Mouse (Mus musculus): Measurements from ENCODE around the gene Slc4a4. TPM values are rescaled to one million over a fixed set of nuclear protein-coding genes. Genes with fewer than 3 reads are reported as not detected.
"Not testable (repeated sequence)": the region's sequence is repeated elsewhere in the genome, so short reads cannot be mapped to it uniquely, and the experiment has no call there.

The Slc4a4 gene
- total RNA-seq, 2 experiments from 2014 or later: 24.6 to 33.0 TPM

DNA sequence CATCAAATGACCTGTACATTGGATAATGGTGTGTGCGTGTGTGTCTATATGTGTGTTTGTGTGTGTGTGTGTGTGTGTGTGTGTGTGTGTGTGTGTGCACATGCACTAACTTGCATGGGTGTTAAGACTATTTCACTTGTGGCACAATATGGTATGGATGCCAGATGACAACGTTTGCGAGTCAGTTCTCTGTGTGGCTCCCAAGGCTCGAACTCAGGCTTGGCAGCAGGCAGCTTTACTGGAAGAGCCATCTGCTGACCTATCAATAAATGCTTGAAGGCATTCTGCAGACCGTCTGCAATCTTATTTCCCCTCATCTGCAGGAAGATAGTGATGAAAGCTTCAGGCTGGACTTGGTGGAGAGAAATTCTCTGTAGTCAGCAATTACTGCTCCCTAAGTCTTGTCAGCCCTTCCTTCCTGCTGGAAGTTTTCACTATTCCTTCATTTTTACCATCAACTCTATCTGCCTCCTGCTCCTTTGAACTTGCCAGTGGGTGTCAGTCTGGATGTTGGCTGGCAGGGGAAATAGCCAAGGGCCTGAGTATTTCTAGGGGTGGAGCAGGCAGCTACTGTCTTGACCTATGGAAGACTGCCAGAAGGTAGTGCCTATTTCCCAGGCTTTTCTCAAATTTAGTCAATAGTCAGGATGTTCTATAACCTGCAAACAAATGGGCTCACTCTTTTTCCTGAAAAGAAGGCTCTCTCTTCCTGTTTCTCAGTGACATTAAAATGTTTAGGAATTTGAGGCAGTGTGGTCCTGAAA lies 73.9 kb downstream of the Slc4a4 start:
- no peak for DNase-seq

DNA sequence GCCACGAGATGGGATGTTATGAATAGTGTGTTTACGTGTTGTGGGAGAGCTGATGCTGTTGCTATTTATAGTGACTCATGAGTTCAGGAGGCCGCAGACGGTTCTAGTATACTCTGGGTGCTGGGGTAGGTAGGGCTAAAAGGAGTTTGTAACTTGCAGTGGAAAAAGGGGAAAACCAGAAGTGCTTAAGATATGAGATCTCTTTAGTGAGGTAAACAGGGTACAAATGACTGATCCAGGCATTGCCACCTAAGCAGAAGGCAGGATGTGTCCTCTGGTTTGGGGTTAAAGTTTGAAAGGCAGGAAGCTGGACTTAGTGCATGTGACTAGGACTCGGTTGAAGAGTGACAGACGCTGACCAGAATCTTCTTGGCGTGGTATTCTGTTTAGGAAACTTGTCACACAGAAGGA lies 74.7 kb downstream of the Slc4a4 start:
- peak; percentile 48 to 55 for DNase-seq

DNA sequence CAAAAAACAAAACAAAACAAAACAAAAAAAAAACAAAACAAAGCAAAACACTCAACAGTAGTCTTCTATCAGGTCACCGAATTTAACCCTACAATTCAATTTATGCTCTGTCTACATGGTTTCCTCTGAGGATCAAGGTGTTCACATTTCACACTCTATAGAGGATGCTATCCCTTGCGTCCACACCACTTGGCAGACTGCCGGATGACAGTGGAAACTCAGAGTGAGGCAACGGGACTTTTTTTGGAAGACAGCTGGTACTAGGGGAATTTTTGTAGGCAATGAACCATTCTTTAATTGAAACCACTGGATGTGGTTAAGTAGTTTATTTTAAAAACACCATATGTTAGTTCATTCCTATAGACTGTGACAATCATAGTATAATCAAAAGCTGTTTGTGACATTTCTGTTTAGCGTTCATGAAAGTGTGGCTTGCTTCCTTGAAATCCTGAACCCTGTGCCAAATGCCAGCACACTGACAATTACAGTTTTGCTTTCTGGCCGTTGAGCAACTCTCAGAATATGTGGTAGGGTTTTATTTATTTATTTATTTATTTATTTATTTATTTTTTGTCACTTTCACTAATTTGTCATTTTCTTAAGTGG lies 78.2 kb downstream of the Slc4a4 start:
- no peak for DNase-seq

DNA sequence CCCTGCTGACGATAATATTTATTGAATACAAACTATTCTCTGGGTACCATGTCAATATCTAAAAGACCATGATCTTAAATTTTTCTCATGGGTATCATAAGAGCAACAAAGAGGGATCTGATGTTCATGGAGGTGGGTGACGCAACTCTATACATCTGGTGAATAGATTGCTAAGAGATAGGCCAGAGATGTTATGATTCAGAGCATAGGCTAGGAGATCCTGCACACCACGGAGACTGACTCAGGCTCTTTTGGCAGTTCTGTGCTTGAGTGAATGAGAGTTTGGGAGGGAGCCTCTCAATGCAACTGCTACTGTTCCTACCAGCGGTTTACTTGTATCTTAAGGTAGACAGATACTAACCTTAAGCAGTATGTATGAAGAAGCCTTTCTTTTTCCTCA lies 79.9 kb downstream of the Slc4a4 start:
- DNase-seq: no peak

DNA sequence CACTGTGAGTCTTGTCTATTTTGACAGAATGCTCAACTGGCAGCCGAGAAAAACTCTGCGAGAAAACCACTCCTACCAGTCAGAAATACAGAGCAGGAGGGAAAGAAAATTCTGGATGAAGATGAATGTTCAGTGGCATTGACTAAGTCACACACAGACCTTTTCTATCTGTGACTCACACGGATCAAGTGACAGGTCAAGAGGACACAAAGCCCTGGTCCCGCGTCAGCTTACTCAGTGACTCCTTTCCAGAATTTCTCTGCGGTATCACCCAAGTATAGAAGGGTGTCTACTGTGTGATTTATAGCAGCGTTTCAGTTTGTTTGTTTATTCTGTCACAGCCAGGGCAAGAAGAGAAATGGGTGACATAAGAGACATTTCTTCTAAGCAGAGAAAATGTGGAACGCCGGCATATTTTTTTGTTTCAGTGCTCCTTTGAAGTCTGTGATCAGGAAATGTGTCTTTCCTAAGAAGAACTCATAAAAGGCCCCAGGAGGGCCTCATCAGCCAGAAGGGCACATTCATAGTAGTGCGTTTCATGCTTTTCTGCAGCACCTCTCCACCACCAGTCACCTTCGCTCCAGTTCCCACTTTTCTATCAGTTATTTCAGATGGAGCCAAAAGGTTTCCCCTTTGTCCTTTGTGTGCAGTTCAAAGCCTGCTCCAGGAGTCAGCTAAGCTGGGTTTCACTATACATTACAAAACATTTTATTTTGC lies 82.5 kb downstream of the Slc4a4 start:
- peak in 1 of 2 experiments; percentile 22 for DNase-seq

DNA sequence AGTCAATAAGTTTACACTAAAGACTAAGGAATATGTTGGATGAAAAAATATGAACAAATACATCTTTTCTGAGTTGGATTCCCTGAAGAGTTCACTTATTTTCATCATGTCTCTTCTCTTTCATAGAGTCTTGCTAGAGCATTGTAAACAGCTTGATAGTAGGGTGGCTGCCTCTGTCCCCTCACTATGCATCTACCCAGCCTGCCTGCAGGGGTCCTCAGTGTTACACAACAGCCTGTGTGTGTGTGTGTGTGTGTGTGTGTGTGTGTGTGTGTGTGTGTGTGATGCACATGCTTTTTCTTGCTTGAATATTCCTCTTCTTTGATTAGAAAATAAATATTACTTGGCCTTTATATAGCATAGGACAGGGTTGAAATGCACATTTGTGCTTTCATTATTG lies 84.9 kb downstream of the Slc4a4 start:
- DNase-seq: no peak

DNA sequence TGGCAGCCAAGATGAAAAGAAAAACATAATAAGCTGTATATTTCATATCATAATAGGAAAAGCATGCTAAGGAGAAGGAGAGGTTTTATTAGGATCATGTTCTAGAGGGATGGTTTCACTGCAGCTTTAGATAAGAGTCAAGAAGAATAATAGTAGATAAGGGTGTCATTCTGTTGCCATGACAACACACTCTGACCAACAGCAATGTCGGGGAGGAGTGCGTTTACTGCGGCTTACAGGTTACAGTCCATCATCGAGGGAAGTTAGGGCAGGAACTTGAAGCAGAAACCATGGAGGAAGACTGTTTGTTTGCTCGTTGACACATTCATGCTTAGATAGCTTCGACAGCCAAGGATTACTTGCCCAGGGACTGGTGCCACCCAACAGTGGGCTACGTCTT lies 85.7 kb downstream of the Slc4a4 start:
- DNase-seq: no peak

DNA sequence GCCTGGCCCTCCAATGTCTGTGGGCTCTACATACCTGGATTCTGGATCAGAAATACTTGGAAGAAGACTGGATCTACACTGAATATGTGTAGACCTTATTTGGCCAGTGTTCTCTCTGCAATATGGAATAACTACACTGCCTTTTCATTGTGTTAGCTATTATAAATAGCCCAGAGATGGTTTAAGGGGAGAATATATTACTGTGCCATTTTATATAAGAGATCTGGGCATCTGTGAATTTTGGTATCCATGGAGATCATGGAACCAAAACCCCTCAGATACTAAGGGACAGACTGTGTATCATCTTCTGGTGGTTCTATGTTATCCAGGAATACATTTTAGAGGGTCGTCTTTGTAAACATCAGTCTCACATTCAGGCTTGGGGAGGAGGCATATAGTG lies 86.5 kb downstream of the Slc4a4 start:
- DNase-seq: no peak

DNA sequence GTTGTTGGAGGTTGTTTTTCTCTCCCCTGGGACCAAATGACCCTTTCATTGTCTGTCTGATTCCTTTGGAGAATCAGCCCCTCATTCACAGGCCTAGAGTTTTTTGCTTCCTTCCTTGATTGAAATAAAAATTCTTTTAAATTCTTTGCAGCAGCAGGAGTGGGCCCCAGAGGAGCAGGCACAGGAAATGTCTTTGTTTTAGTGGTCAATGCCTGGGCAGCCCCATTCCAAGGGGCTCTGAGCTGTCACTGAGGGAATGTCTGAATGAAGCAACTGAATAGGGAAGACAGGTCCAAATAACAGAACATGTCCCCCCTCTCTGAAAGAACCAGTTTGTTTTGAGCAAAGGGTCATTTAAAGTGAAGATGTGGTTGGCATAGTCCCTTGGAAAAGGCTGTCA lies 89.1 kb downstream of the Slc4a4 start:
- DNase-seq: no peak

DNA sequence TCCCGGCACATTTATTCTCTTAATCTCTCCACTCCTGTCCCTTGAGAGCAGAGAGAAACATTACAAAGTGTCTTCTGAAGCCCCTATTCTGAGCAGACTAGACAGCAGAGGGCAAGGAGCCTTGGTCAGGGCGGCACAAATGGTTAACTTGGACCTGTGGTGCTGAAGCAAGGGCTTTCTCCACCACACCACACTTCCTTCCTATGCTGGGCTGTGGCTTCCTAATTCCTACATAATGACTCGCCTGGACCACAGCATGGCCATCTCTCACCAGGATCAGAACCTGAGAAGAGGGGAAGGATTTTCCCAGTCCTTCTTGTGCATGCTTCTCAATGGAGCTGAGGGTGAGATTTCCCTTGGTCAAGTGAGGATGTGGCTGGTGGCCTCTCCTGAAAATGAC lies 89.8 kb downstream of the Slc4a4 start:
- DNase-seq: no peak

DNA sequence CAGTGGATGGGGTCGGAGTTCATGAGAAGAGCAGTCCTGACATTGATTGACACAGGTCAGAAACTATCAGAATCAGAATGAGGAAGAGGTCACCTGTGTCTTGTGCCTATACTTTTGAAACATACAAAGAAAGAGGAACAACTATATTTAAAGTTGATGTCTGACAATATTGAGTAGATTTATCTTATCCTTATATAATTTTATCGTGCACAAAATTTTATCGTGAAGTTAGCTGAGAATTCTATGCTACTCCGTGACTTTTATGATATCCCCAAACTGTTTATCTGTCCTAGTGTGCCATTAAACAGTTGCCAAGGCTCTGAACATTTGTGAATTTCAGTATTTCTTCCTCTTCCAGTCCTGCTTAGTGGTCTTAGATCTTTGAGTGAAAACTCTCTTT lies 94.1 kb downstream of the Slc4a4 start:
- DNase-seq: no peak

DNA sequence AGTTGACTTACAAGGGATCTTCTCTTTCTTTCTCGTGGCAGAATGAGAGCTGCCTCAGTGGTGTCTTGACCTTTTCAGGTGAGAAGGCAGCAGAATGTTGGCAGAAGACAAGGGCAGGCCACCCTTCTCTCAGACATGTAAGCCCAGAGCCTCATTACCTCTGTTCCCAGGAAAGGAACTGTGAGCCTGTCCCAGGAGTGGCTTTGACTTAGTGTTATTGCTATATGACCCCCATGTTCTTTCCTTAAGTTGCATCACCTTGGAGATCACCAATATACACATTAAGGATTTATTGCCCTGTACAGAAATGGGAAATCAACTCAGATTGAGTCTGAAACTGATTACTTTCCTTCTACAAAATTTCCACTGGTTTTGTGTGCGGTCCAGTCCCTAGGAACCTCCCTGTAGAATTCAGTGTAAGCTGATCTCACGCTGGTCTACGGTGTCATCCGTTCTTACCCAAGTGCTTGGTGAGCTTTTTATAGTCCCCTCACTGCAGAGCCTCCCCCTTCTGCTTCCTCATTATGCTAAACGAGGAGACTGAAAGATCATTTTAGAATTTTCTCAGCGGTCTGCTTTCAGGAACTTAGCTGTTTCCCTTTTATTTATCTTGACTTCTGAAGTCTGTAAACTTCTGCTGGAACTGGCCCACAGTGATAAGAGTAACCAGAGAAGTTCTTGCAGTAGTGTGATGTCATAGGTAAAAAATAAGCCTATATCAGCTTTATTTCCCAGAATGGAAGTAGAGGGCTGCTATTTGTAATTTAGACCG lies 94.8 kb downstream of the Slc4a4 start:
- peak; percentile 38 to 43 for DNase-seq

DNA sequence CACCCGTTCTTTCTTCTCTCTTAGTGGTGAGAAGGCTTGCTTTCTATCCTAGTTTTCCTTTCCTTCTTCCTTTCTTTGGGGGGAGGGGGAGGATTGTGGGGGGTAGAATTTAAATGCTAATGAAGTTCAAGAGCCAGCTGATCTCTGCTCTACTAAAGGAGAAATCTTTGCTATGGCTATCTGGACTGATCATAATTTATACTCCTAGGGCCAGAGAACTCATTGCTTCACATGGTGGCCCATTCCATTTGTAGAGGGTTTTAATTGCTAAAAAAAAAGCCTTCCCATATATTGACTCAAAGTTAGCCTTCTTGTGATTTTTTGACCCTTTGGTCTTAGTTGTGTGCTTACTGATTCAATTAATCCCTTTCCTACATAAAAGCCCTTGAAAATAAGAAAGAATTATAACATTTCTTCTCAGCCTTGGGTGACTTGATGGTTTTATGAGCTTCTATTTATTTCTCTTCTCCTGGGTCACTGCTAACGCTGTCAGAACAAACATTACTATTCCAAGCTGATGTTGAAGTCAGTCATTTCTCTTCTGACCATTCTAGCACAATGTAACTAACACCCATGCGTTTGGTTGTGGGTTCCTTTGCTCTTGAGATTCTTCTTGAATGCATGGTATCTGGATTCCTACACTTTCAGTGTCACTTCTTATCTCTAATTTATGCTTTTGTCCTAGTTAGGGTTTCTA lies 95.6 kb downstream of the Slc4a4 start:
- no peak for DNase-seq

DNA sequence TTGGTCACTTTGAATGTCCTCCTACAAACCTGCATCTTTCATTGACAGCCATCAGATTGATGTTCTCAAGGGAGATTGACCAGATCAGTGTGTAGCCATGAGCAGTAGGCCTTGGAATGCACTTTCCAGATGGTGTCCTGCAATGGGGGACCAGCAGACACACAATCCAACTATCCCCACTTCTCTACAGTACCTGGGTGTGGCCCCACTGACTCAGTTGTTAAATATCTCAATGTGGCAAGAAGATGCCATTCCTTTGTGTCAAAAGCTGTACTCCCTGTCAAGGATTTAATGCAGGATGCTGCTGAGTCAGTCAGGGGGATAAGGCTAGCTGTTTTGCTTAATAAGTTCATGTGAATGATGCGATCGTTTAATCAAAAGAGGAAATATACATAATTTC lies 96.6 kb downstream of the Slc4a4 start:
- no peak for DNase-seq

DNA sequence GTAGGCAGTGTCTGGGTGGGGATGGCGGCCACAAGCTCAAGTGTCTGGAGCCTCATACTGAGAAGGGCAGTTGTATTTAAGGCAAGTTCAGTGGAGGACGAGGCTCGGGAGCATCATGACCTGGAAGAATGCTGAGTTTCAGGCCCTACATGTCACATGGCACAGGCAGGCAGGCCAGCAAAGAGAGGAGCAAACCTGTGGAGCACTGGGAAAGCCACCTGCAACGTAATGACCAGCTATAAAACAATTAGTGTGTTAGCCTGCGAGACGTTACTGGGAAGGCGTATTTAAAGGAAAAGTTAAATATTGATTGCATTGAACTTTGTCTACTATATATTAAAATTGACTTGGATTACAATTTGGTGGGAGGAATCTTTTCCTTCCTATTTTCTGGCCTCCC lies 97.0 kb downstream of the Slc4a4 start:
- no peak for DNase-seq

DNA sequence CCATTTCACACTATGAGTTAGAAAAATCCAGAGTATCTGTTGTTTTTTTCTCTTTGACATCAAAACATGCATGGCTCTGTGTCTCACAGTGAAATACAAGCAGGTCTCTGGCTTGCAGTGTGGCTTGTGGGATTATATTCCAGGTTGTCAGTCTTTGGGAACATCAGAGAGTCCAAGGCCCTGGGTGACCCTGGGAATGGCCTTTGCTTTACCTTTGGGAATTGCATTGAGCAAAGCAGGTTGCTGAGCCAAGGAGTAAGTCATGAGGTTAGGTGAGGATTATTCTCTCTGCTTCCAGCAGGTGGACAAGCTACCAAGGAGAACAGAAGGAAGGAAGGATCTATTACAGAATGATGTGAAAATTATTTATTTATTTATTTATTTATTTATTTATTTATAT lies 102.4 kb downstream of the Slc4a4 start:
- no peak for DNase-seq

DNA sequence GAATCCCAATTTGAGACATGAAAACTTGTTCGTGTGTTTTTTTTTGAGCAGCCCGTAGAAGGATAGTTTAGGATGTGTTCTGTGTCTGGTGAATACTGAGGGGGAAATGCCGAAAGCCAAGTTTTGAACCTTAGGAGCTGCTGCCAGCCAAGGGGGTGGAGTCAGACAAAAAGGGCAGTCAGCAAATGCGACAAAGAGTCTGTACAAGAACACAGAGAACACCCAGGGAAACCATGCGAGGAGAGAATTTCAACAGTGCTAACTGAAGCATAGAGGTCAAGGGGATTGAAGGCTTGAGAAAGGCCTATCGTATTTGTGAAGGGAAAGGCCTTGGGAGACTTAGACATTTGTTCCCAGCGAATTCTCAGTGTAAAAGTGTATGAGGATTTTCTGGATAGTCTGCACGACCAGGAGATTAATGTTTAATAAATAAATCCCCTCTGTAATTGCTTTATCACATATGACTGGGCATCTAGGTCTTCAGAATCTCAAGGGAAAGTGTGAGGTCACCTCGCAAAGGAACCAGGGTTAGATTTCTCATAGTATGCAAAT lies 103.7 kb downstream of the Slc4a4 start:
- DNase-seq: no peak

DNA sequence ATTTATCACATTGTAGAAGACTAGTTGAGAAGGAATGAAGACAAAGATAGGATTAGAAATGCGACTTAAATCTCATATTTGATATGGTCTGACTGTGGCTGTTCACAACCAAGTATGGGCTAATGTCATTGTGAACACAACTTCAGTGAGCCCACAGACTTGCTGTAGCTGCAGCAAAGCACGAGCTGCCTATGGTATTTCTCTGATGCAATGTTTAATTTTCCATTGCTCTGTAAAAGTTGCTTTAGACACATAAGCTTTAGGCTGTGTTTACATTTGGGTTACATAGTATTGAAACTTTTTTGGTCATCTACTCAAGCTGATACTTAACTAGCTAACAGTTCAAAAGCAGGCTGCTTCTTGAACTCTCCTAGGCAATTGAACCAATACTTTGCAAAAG lies 104.7 kb downstream of the Slc4a4 start:
- not testable (repeated sequence) for DNase-seq

DNA sequence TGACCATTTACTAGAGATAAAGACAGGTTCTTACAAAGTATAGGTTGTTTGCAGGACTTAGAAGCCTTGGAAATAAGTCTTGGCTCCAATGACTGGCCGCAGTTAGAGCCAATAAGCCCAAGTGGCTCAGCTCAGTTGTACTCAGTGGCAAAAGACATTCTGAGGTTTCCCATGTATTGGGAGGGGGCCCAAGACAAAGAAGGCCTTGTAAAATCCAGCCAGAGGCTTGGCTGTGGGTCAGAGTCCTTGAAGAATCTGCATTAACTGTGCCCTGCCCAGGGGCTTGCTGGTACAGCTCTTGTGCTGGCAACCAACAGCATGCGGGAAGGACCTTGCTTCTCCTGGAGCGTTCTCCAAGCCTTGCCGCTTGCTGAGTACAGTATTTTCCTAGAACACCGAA lies 107.9 kb downstream of the Slc4a4 start:
- DNase-seq: no peak

DNA sequence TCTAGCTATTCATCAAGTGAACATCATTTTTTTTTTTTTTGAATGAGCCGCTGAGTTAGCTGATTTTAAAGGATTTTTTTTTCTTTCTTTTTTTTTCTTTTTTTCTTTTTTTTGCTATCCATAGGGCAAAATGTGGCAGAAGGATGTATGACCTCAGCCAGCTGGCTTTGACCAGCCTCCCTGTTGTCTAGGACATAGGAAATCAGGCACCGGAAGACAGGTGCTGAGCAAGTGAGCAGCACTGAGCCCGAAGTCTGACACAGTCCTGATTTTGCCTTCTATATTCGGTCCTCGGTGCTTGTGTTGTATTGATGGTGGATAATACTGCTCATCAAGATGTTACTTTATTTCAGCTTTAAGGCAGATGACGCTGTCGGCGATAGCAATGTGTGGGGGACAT lies 109.6 kb downstream of the Slc4a4 start:
- no peak for DNase-seq

DNA sequence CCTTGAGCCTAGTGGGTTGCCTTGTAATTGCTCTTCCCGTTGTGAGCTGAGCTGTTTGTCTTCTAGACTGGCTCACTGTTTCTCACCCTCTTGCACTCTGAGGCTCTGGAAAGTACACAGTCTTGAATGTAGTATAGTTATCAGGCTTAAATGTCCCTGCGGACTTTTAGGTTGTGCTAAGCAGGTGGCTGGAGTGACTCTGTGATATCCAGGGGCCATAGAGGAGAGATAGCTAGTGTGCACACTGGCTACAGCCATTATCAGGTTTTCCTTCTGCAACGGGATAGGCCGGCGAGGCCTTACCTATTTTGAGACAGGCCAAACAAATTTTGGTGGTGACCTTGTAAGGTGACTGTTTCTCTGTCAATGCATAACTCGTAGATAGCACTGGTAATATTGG lies 110.7 kb downstream of the Slc4a4 start:
- no peak for DNase-seq

DNA sequence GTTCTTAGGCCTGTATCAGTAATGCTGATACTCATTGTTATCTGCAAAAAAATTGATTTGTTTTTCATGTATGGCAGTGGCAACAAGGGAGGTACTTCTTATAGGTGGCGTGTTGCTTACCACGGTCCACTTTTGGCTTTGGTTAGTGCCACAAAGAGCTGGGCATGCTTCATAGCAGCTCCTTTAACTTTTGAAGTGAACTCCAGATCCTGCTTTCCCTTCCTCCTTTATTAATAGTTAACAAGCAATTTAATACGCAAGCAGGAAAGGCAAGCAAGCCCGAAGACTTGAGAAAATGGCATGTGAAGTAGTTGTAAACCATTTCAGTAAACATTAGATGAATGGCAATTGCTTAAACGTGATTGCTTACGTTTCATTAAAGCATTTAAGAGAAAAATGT lies 113.2 kb downstream of the Slc4a4 start:
- DNase-seq: no peak
